22 mouse cellular contexts compared by ENCODE assay signal in the genomic region with DNA sequence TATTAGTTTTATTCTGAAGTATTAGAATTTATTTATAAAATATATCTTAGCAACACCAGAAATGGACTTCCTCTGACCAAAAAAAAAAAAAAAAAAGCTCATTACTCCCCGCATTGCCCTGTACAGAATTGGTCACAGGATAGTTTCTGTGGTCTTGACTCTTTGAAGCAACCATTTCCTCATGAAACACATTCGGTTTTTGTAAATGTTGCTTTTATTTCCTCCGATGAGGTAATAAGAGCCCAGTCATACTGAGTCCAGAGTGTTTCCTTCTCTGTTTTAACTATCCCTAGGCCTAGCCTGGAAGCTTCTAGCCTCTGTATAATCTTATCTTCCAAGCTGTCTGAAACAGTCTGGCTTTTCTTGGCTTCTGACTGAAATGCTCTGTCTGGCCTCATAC.
"Had no signal": no experiment of that assay in that cellular context is flagged by ENCODE, and none has a peak within 500 bp of the region (broad histone marks: within the 10 kb centered on the region; RNA-seq: fewer than 3 reads in every experiment).

No protein-coding gene starts in this region.

- H3K4me1 ChIP-seq: liver, embryonic 15.5 days; lung, embryonic 15.5 days; midbrain, embryonic 10.5 days; midbrain, embryonic 12.5 days; neural tube, embryonic 13.5 days; neural tube, embryonic 15.5 days; stomach, embryonic 15.5 days had no signal

- H3K9ac ChIP-seq: liver, embryonic 15.5 days; liver, postnatal 0 days; lung, embryonic 15.5 days; midbrain, embryonic 12.5 days; neural tube, embryonic 13.5 days; neural tube, embryonic 15.5 days; stomach, embryonic 15.5 days had no signal

- H3K4me2 ChIP-seq: liver, embryonic 15.5 days; lung, embryonic 15.5 days; midbrain, embryonic 12.5 days; neural tube, embryonic 13.5 days; neural tube, embryonic 15.5 days; stomach, embryonic 15.5 days had no signal

- ATAC-seq: liver, postnatal 0 days; lung, postnatal 0 days; midbrain, embryonic 16.5 days had no signal

- H3K27me3 ChIP-seq: liver, embryonic 15.5 days; lung, embryonic 15.5 days; midbrain, embryonic 12.5 days; neural tube, embryonic 13.5 days; neural tube, embryonic 15.5 days; stomach, embryonic 15.5 days had no signal

- H3K27ac ChIP-seq: liver, embryonic 15.5 days; lung, embryonic 15.5 days; midbrain, embryonic 10.5 days; midbrain, embryonic 12.5 days; neural tube, embryonic 13.5 days; neural tube, embryonic 15.5 days; stomach, embryonic 15.5 days; stomach, postnatal 0 days had no signal

- DNase-seq: liver, postnatal 0 days; lung, adult 2 months; lung, postnatal 14 days; lung, postnatal 36 days; midbrain, embryonic 14.5 days; retina, postnatal 1 day; right cerebral cortex, adult 18-20 months; right cerebral cortex, postnatal 25 days; right cerebral cortex, postnatal 4 days; thymus, adult 2 months; thymus, postnatal 25 days had no signal

- H3K9me3 ChIP-seq: liver, embryonic 15.5 days; lung, embryonic 15.5 days; midbrain, embryonic 10.5 days; midbrain, embryonic 12.5 days; neural tube, embryonic 15.5 days; stomach, embryonic 15.5 days had no signal

- H3K4me3 ChIP-seq: liver, embryonic 15.5 days; lung, embryonic 15.5 days; midbrain, embryonic 10.5 days; midbrain, embryonic 12.5 days; myocyte; neural tube, embryonic 13.5 days; neural tube, embryonic 15.5 days; stomach, embryonic 15.5 days had no signal
